Mouse (Mus musculus) gastrocnemius, postnatal 4 days (tissue): Measurements from ENCODE around the gene Ccnt2. TPM values are rescaled to one million over a fixed set of nuclear protein-coding genes. Genes with fewer than 3 reads are reported as not detected.
"Not testable (repeated sequence)": the region's sequence is repeated elsewhere in the genome, so short reads cannot be mapped to it uniquely, and the experiment has no call there.

Experiments used
- DNase-seq, 2 experiments: peaks; one replicate each; pipeline ENCODE4 v3.0.0; 2021 to 2022; ENCODE audit warnings: low spot score in 2 of 2, mixed read lengths in 2 of 2
- long read RNA-seq, 2 experiments: library from polyadenylated mRNA; stranded (forward); transcript quantifications; one replicate each; pipeline ENCODE4 v2.0.0; 2021
- total RNA-seq, 2 experiments: library from RNA; stranded (reverse); gene quantifications; 2 replicates each; pipeline ENCODE4 v1.2.3; 2021

The Ccnt2 gene
- total RNA-seq: 10 to 100 TPM; 37.8 to 42.7 TPM
- long read RNA-seq, experiment 1, full-length matches to known transcripts: 11 of 20 reads
- long read RNA-seq, experiment 1, partial matches to known transcripts: 3 of 20 reads
- long read RNA-seq, experiment 1, other reads (novel, unspliced or antisense): 6 of 20 reads
- long read RNA-seq, experiment 2, full-length matches to known transcripts: 5 of 11 reads
- long read RNA-seq, experiment 2, partial matches to known transcripts: 3 of 11 reads
- long read RNA-seq, experiment 2, other reads (novel, unspliced or antisense): 3 of 11 reads

GRCm38 (mm10) chr1:127773803-127774500, at the start of gene Ccnt2:
Gene Ccnt2 (plus strand): TSS chr1:127774164.
- DNase-seq: peak; percentile 97 to 99

DNA sequence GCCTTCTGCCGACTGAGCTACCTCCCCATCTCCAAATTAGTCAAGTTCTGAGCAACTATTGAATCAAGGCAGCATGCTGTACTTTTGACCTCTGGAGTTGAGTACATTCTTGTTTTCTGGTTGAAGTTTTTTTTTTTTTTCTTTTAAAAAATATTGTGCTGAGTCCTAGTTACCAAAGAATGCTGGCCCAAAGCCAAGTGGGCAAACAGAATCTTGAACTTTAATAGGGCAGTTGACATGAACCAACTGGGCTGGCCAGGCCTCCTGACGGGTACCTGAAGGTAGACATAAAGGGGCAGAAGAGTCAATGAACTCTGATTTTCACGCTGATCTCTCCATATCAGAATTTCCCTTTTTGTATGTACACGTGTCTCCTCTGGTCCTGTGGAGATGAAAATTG, 44.9 kb upstream of the Ccnt2 start, which contains the start of gene Acmsd:
Acmsd (plus strand) TSS at position 318 of the 400 bp plus-strand sequence.
- DNase-seq: no peak

DNA sequence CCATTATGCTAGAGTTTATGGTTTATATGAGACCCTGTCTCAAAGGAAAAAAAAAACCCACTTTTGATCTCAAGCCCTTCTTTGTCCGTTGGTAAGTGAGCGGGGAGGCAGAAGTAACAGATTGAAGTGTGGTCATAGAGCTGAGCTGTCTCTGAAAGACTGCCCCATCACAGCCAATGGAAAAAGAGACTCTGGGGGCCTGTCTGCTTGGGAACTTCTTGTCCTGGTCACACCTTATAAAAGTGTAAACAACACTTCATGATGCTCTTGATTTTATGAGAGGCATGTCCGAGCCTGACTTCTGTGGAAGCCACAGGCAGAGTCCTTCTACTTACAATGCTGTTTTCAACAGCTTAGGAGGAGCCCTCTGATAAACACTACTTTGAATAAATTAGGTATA, 42.9 kb upstream of the Ccnt2 start:
- DNase-seq: no peak

GRCm38 (mm10) chr1:127732435-127732834, 41.5 kb upstream of the Ccnt2 start:
- DNase-seq: no peak

DNA sequence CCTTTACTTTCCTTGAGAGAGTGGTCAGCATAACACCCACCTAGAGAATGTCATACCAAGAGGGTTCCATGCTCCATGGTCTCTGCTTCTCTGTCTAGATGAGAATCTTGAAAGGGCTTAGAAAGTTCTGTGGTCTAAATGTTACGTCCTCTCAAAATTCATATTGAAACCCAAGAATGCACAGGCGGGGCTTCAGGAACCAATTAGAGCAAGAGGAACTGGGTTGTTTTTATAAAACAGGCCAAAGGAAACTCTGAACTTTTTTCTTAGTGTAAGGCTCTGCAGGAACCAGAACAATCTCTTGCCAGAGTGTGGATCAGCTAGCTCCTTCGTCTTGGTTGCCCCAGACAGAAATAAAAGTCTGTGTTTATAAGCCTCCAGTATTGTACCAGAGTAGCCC, 41.1 kb upstream of the Ccnt2 start:
- DNase-seq: no peak

DNA sequence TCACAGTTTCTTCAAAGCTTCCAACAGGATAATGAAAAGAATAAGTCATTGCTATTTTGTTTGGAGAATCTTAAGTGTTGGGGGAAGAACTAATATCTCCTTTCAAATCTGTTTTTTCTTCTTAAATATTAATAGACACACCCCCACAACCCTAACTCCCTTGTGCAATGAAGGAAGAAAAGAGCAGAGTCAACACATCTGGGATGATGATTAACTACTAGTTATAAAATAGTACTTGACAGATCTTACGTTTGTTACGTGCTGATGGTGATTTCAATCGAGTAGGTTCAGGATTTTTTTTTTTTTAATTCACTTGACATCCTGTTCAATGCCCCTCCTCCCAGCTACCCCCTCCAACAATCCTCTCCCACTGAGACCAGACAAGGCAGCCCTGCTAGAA, 38.6 kb upstream of the Ccnt2 start:
- DNase-seq: no peak

DNA sequence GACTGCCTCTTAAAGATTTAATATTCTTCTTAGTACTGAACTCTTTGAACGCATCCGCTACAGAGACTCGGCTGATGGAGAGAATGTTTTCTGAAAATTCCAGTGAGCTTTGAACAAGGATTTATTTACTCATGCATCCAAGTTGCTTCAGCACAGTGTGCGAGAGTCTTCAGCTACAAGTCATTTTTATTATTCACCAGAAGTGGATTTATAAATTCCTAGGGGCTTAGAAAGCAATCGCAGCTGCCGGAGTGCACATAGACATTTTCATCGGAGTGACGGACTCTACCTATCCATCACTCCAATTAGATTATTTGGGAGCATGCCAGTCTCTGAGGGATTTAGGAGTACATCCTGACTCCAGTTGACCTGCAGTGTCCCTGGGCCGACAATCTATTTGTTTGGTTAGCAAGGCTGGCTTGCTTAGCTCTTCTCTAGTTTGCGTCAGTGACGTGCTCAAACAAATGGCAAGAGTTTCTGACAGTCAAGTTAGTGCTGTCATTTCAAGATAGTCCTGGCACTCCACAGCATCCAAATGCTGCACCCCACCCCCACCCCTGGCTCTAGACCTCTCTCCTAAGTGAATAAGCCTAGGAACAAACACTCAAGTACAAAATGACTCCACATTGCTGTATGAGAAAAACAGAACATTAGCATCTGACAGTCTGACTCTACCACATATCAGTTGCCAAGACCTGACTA, 23.4 kb upstream of the Ccnt2 start:
- DNase-seq: no peak

DNA sequence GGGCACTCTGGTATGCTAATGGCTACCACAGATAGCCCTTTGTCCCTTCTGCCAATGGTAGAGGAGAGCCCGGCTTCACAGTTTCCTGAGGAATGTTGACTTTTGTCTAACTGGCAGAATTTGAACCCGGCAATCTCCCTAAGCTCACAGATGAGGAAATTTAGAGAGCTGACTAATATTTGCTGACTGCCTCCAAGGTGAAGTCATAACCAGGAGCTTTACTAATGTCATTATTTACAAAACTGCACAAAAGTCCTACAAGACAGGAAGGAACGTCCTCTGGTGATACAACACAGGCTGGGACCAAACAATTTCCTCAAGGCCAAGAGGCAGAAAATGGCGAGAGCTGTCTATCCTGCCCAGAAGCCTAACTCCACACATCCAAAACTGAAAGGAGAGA, 18.2 kb upstream of the Ccnt2 start:
- no peak for DNase-seq

- no peak for DNase-seq
These were observed 17.4 kb upstream of the Ccnt2 start for GRCm38 (mm10) chr1:127756331-127757163.

- not testable (repeated sequence) for DNase-seq
These were observed 16.8 kb upstream of the Ccnt2 start for GRCm38 (mm10) chr1:127757164-127757545.

GRCm38 (mm10) chr1:127765468-127765867, 8.5 kb upstream of the Ccnt2 start:
- DNase-seq: no peak

DNA sequence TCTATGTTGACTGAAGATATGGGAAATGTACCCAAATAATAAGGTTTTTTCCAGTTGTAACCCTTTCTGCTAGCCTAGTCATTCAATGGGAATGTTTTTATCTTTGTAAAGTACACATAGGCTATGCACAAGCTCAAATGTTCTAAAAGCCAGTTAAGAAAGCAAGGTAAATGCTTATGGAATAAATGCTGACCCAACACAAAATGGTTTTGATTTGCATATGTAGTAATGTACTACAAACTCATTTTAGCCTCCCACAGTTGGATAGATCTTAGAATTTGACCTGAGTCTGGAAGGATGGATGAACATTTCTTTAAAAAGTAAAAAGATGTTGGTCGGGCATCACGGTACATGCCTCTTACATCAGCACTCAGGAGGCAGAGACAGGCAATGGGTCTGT, 7.2 kb upstream of the Ccnt2 start:
- no peak for DNase-seq

DNA sequence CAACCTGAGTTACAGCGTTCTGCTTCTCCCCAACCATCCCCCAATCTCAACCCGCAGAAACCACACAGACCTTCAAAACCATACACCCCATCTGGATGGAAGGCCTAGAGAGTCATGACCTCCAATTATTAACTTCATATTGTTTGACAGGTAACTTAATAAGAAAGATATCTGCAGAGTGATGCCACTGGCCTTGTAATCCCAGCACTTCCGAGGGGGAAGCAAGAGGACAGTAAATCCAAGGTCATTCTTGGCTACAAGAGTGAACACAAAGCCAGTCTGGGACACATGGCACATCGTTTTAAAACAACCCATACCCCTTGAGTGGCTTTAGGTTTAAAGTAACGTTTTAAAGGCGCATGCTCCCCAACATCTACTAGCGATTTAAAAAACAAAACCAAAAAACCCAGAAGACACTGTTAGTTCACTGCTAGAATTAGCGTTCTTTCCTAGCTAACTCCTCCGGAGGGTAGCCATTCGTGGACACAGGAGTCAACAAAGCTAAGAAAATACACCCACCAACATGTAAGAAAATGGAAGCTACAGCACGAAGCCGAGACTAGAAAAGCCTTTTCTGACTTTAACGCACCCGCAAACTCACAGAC, 664 bp upstream of the Ccnt2 start:
- DNase-seq: no peak

DNA sequence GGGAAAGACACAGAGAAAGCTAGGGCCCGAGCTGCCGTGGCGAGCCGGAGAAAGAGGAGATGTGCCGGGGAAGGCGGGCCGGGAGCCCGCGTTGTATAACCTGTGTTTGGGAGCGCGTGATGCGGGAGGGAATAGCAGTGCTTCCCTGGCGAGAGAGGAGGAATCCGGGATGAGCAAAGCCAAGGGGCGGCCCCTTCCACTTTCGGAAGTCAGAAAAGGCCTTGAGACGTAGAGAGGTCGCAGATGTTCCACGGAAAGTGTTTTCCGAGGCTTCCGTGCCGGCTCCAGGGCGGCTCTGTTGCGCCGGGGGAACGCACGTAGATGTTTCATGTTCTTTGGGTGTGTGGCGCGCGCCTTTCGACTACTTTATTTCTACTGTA, 527 bp downstream of the Ccnt2 start:
- peak in 1 of 2 experiments; percentile 29 for DNase-seq

GRCm38 (mm10) chr1:127775206-127775720, 1.3 kb downstream of the Ccnt2 start:
- DNase-seq: no peak

DNA sequence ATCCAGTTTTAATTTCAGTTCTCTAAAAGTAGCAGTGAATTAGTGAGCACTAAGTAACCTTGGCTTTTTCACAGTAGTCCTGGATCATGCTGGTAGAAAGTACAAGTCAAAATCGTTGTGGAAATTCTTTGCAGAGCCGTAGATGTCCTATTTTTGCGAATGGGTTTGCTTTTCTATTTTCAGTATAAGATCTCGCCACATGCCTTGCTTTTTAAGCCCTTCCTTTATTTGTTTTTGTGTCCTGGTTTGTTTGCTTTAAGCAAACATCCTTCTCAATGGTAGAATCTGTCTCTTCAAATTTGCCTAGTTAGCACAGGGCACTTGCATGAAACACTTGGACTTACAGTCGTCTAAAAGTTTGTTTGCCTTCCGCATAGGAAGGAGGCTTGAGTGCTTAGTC, 2.3 kb downstream of the Ccnt2 start:
- DNase-seq: no peak

- no peak for DNase-seq
These were observed 4.6 kb downstream of the Ccnt2 start for GRCm38 (mm10) chr1:127778611-127779010.

DNA sequence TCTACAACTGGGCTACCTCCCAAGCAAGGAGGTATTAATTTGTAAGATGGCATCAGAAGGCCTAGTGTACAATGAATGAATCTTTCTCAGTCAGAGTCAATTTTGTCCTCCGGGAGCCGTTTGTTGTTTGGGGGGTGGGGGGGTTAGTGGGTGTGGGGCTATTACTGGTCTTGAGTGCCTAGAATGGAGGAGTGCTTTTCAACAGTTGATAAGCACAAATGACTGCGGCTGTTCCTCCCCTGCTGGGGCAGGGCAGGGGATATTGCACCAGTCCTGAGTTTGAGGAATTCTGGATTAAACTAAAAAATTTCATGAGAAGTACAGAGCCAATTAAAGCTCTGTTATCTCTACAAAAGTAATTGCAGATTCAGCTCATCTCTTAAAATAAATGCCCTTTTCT, 6.2 kb downstream of the Ccnt2 start:
- DNase-seq: no peak

DNA sequence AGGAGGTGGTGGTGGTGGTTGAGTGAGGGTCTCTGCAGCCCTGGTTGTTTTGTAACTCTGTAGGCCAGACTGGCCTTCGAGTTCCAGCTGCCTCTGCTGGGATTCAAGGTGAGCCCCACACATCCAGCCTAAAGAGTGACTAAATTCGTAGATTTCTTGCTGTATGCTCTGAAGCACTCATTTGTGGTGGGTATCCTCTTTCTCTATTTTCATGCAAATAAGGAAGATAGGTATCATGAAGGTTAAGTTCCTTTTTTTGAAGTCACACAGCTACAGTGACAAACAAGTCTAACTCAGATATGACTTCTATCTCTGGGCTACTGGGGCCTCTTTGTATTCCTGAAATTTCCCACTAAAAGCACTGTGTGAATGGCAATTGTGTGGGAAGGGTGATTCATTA, 6.9 kb downstream of the Ccnt2 start:
- DNase-seq: no peak

- DNase-seq: no peak
These were observed 9.9 kb downstream of the Ccnt2 start for GRCm38 (mm10) chr1:127783862-127784261.

- DNase-seq: no peak
These were observed 11.9 kb downstream of the Ccnt2 start for GRCm38 (mm10) chr1:127785882-127786281.
